Mouse (Mus musculus) mesoderm, embryonic 11.5 days (tissue): ENCODE results near the gene Palm2.

ENCODE experiments used
- DNase-seq: peaks from one replicate; pipeline ENCODE4 v3.0.0-alpha.2; 2012; ENCODE audit warnings: low read depth, low spot score

Gene Palm2

GRCm38 (mm10) chr4:57697918-57698611, 264.0 kb downstream of the Palm2 start:
- no peak for DNase-seq

- no peak for DNase-seq
These were observed 267.5 kb downstream of the Palm2 start for GRCm38 (mm10) chr4:57701576-57701975.

- no peak for DNase-seq
These were observed 269.8 kb downstream of the Palm2 start for GRCm38 (mm10) chr4:57703574-57704470.

GRCm38 (mm10) chr4:57704575-57704974, 270.5 kb downstream of the Palm2 start:
- DNase-seq: no peak

- DNase-seq: no peak
These were observed 281.8 kb downstream of the Palm2 start for GRCm38 (mm10) chr4:57715849-57716248.

GRCm38 (mm10) chr4:57716735-57717134, 282.7 kb downstream of the Palm2 start:
- no peak for DNase-seq

- DNase-seq: no peak
These were observed 283.3 kb downstream of the Palm2 start, which contains the start of gene Akap2 for GRCm38 (mm10) chr4:57717354-57717753. Gene Akap2, plus strand, starts transcription at chr4:57717657.

GRCm38 (mm10) chr4:57719370-57719769, 285.3 kb downstream of the Palm2 start:
- DNase-seq: no peak

- peak; percentile 75 for DNase-seq
These were observed 286.9 kb downstream of the Palm2 start for GRCm38 (mm10) chr4:57720869-57721361.

- no peak for DNase-seq
These were observed 288.2 kb downstream of the Palm2 start for GRCm38 (mm10) chr4:57722296-57722695.

- no peak for DNase-seq
These were observed 289.6 kb downstream of the Palm2 start for GRCm38 (mm10) chr4:57723659-57724058.

GRCm38 (mm10) chr4:57725569-57725968, 291.5 kb downstream of the Palm2 start:
- no peak for DNase-seq

- DNase-seq: no peak
These were observed 294.6 kb downstream of the Palm2 start for GRCm38 (mm10) chr4:57728611-57729183.

- DNase-seq: no peak
These were observed 296.0 kb downstream of the Palm2 start for GRCm38 (mm10) chr4:57730047-57730446.

- no peak for DNase-seq
These were observed 297.0 kb downstream of the Palm2 start for GRCm38 (mm10) chr4:57730801-57731598.

- no peak for DNase-seq
These were observed 298.3 kb downstream of the Palm2 start for GRCm38 (mm10) chr4:57732351-57732750.

GRCm38 (mm10) chr4:57733445-57733844, 299.4 kb downstream of the Palm2 start:
- no peak for DNase-seq

GRCm38 (mm10) chr4:57735426-57735825, 301.4 kb downstream of the Palm2 start:
- no peak for DNase-seq

- peak; percentile 40 for DNase-seq
These were observed 305.0 kb downstream of the Palm2 start for GRCm38 (mm10) chr4:57738856-57739552.

GRCm38 (mm10) chr4:57743325-57743929, 309.4 kb downstream of the Palm2 start:
- no peak for DNase-seq
